Mouse (Mus musculus): Measurements from ENCODE around the gene Gna11. TPM values are rescaled to one million over a fixed set of nuclear protein-coding genes. Genes with fewer than 3 reads are reported as not detected.

Gna11 gene
- 10 to 100 TPM; 79.2 to 84.2 TPM for total RNA-seq (2021)
- long read RNA-seq, experiment 1, transcript Gna11-201 (7 exons, 3,414 nt), result major isoform, 77 of 132 reads
- long read RNA-seq, experiment 1, partial matches to known transcripts, result 50 of 132 reads
- long read RNA-seq, experiment 1, other reads (novel, unspliced or antisense), result 3 of 132 reads
- long read RNA-seq, experiment 2, transcript Gna11-201 (7 exons, 3,414 nt), result major isoform, 57 of 66 reads
- long read RNA-seq, experiment 2, partial matches to known transcripts, result 2 of 66 reads
- long read RNA-seq, experiment 2, other reads (novel, unspliced or antisense), result 7 of 66 reads

DNA sequence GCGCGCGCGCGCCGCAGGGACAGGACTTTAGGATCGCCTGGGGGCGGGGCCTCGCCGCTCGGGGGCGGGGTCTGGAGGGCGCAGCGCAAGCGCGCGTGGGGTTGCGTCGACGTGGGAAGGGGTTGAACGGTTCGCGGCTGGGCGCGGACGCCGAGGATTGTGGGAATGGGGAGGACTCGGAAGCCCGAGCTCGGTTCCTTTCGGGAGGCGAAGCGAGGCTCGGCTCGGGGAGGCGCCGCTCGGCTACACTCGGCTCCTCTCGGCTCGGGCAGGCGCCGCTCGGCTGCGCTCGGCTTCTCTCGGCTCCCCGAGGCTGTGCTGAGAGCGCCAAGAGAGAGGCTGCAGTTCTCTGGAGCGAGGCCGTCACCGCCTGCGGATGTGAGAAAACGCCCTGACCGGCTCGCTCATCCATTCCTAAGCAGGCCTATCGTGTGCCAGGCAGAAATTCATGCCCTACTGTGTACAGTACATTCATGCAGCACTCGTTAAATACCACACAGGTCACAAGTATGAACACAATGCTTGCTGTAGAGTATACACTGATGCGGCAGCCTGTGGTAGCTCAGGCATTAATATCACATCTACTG lies at the start of gene Gna11:
Gna11 (minus strand) TSS at position 30 of the 587 bp plus-strand sequence.
- peak; percentile 100 for DNase-seq

- DNase-seq, result no peak
These were observed 48.9 kb upstream of the Gna11 start for GRCm38 (mm10) chr10:81593935-81594334.

DNA sequence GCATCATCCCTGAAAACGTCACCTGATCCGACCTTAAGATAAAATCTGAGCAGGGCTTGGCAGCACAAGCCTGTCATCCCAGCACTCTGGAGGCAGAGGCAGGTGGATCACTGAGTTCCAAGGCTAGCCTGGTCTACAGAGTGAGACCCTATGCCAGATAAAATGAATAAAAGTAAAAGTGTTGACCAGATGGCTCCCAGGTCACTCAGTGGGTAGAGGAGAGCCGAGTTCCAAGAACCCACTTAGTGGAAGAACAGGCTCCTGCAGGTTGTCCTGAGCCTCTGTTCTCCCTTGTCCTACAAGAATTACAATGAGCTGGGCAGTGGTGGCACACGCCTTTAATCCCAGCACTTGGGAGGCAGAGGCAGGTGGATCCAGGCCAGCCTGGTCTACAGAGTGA lies 48.2 kb upstream of the Gna11 start:
- no peak for DNase-seq

DNA sequence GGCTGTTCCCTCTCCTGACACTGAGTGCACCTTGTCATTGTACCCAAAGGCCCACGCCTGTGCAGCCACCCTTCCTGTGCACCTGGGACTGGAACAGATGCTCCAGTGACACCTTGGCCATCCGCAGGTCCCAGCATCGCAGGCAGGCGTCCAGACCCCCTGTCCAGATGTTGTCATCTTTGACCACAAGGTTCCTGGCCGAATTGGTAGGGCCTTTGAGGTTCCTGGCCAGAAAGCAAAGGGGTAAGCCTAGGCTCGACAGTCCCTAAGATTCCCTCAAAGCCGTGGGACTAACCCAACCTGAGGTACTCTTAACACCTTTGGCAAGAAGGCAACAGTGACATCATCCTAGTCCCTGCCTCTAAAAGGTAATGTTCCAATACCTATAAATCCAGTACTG lies 47.6 kb upstream of the Gna11 start:
- DNase-seq, result no peak

- DNase-seq, result no peak
These were observed 46.9 kb upstream of the Gna11 start for GRCm38 (mm10) chr10:81591846-81592245.

DNA sequence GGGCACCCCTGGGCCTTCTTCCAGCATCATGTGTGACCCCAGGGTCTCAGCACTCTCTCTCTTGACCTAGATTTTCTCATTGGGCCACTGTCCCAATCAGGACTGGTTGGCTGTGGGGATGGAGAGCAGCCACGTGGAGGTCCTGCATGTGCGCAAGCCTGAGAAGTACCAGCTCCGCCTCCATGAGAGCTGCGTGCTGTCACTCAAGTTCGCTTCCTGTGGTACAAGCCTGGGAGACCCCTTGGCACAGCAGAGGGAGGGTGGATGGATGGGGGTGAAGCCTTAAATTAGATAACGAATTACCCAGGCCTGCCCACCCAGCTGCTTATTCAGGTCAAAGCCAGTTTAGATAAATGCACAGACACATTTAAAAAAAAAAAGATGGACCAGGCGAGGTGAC lies 43.7 kb upstream of the Gna11 start:
- DNase-seq, result no peak

- DNase-seq, result peak; percentile 49 to 53
These were observed 38.4 kb upstream of the Gna11 start for GRCm38 (mm10) chr10:81583347-81583746.

DNA sequence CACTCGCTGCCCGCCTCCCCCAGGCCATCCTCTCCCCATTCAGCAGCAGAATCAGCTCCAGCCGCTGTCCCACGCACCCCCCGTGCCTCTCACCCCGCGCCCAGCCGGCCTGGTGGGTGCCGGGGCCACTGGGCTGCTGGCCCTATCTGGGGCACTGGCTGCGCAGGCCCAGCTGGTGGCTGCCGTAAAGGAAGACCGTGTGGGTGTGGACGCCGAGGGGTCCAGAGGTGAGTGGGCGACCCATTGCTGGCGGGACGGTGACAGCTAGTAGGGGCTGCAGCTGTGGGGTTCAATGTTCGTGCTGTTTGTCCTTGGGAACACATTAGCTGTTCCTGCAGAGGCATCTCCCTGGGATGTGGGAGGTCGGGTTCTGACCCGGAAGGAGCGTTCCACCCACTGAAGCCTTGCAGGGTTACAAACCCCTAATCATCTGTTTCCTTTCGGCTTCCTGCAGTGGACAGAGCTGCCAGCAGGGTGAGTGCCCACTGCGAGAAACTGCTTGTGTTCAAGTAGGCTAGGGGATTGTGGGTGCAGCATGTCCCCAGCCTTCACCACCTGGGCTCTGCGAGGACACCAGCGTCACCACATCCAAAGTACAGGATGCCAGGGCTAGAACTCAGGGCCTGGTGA lies 35.6 kb upstream of the Gna11 start:
- DNase-seq, result no peak

GRCm38 (mm10) chr10:81579967-81580366 lies 35.0 kb upstream of the Gna11 start:
- DNase-seq, result no peak

GRCm38 (mm10) chr10:81575695-81576094 lies 30.7 kb upstream of the Gna11 start:
- DNase-seq, result peak; percentile 49 to 75

GRCm38 (mm10) chr10:81575208-81575631 lies 30.2 kb upstream of the Gna11 start:
- peak; percentile 73 to 85 for DNase-seq

- peak in 1 of 2 experiments; percentile 44 for DNase-seq
These were observed 29.4 kb upstream of the Gna11 start, which contains the start of gene Tle2 for GRCm38 (mm10) chr10:81574081-81575056. Gene Tle2, plus strand, starts transcription at chr10:81574561.

GRCm38 (mm10) chr10:81572975-81573374 lies 28.0 kb upstream of the Gna11 start:
- DNase-seq, result no peak

DNA sequence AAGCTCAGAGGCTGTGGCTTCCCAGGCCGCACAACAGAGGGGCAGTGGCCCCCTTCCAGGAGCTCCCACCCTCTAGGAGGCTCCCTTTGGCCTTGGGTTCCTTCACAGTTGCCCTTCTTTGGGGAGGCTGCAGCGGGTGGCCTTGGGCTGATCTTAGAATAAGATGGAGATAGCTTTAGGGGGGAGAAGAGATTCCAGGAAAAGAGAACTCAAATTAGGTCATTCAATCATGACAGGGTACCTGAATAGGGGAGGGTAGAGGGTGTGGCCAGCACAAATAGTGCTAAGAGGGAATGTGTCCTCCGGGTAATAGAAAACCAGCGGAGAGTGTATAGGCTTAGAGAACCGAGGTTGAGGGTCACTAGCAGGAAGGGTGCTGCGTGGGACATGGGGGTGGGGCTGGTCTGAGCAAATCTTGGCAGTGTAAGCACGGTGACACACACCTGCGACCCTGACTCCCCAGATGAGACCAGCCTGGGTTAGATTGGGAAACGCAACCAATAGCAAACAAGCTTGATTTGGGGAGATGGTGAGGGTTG lies 27.2 kb upstream of the Gna11 start:
- peak; percentile 64 to 74 for DNase-seq

- DNase-seq, result peak; percentile 97 to 98
These were observed 26.5 kb upstream of the Gna11 start for GRCm38 (mm10) chr10:81571501-81571876.

- DNase-seq, result peak; percentile 95 to 97
These were observed 26.0 kb upstream of the Gna11 start for GRCm38 (mm10) chr10:81570831-81571500.

GRCm38 (mm10) chr10:81570238-81570800 lies 25.3 kb upstream of the Gna11 start:
- DNase-seq, result no peak

- no peak for DNase-seq
These were observed 24.7 kb upstream of the Gna11 start for GRCm38 (mm10) chr10:81569507-81570237.

- peak; percentile 86 to 91 for DNase-seq
These were observed 23.6 kb upstream of the Gna11 start for GRCm38 (mm10) chr10:81568381-81569191.

Data from adrenal gland, postnatal 36 days (tissue).